Mouse (Mus musculus) left cerebral cortex, postnatal 25 days (tissue): ENCODE data around the gene Npnt. TPM values are rescaled to one million over a fixed set of nuclear protein-coding genes. Genes with fewer than 3 reads are reported as not detected.

Experiments
- total RNA-seq, 2 experiments: library from RNA; stranded (reverse); gene quantifications; 2 replicates each; pipeline ENCODE4 v1.2.3; 2021

Npnt gene
- total RNA-seq, 2 experiments from 2014 or later = 21.4 to 23.1 TPM

Other genes with a start within 250 kb of the Npnt start
- 10 to 100 TPM; 15.1 to 16.4 TPM for gene Ints12, start 141.5 kb upstream of the Npnt start, total RNA-seq
- gene Gstcd, start 141.7 kb upstream of the Npnt start, total RNA-seq = 1 to 10 TPM; 6.9 to 8.0 TPM